Mouse (Mus musculus) forebrain, embryonic 14.5 days (tissue): ENCODE data around the gene Zbtb20. TPM values are rescaled to one million over a fixed set of nuclear protein-coding genes. Genes with fewer than 3 reads are reported as not detected.

Experiments used
- ATAC-seq: fragments of 200-750 bp; cut with Nextera tagmentation; 2 replicates; pipeline ENCODE4 v1.8.0; 2017; ENCODE audit warnings: mild to moderate bottlenecking, moderate library complexity
- DNase-seq: peaks from one replicate; pipeline ENCODE4 v3.0.0-alpha.2; 2015; ENCODE audit warnings: low spot score
- H3K27ac ChIP-seq: fragments of 300-500 bp; sonication (generic); 2 replicates; pipeline ENCODE4 v1.5.1; 2014; ENCODE audit warnings: low read depth, mild to moderate bottlenecking, control low read depth, low read length, moderate library complexity
- H3K27me3 ChIP-seq: fragments of 300-500 bp; sonication (generic); replicated peaks from 2 replicates; pipeline ENCODE4 v1.6.1; 2014; ENCODE audit warnings: low read length, control low read depth, mixed read lengths; ENCODE audit not compliant: control insufficient read depth, insufficient read depth
- H3K36me3 ChIP-seq: fragments of 300-500 bp; sonication (generic); 2 replicates; pipeline ENCODE4 v1.6.1; 2014; ENCODE audit warnings: low read length, control low read depth; ENCODE audit not compliant: control insufficient read depth, insufficient read depth
- H3K4me1 ChIP-seq: fragments of 300-500 bp; sonication (generic); 2 replicates; pipeline ENCODE4 v1.6.1; 2014; ENCODE audit warnings: antibody characterized with exemption, low read length, control low read depth; ENCODE audit not compliant: control insufficient read depth, insufficient read depth
- H3K4me2 ChIP-seq: fragments of 300-500 bp; sonication (generic); 2 replicates; pipeline ENCODE4 v1.6.1; 2014; ENCODE audit warnings: mild to moderate bottlenecking, control low read depth, low read length
- H3K4me3 ChIP-seq: fragments of 300-500 bp; sonication (generic); 2 replicates; pipeline ENCODE4 v1.5.1; 2014; ENCODE audit warnings: low read depth, low read length, control low read depth
- H3K9ac ChIP-seq: fragments of 300-500 bp; sonication (generic); 2 replicates; pipeline ENCODE4 v1.6.1; 2014; ENCODE audit warnings: mild to moderate bottlenecking, low read length, control low read depth, moderate library complexity
- H3K9me3 ChIP-seq: fragments of 300-500 bp; sonication (generic); replicated peaks from 2 replicates; pipeline ENCODE4 v1.6.1; 2016; ENCODE audit warnings: low read length, control low read depth, mixed read lengths; ENCODE audit not compliant: control insufficient read depth
- WGBS: fragments of 180-500 bp; shearing (Covaris S2); extraction: QIAGEN DNeasy Blood & Tissue Kit; methylation state at CpG from one replicate; pipeline ENCODE4 v1.1.7; 2014; 5-methylcytosine and 5-hydroxymethylcytosine counted together
- polyA plus RNA-seq: library from polyadenylated mRNA; unstranded; fragments of >200 nt; fragmentation: Nextera tagmentation; extraction: Ambion mirVana; gene quantifications from 2 replicates; pipeline ENCODE4 v1.2.1, GENCODE M21; 2014

The Zbtb20 gene
- polyA plus RNA-seq, 1 experiment from 2014 or later = 41.0 TPM

- no peak overlapping the region for H3K27ac ChIP-seq
Measured at GRCm38 (mm10) chr16:42873942-42874341, 1.7 kb upstream of the Zbtb20 start.

GRCm38 (mm10) chr16:42874456-42874855, 1.2 kb upstream of the Zbtb20 start:
- H3K36me3 ChIP-seq = no peaks in the 10 kb centered on the region
- H3K9ac ChIP-seq = peak overlapping the region; percentile 71
- peak overlapping the region; percentile 64 for H3K4me2 ChIP-seq
- H3K4me1 ChIP-seq = peaks cover 2% of the 10 kb centered on the region; the same call in 1 of the 2 replicates
- H3K27me3 ChIP-seq = no peaks in the 10 kb centered on the region
- peak; percentile 54 for DNase-seq
- no peak for ATAC-seq
- H3K4me3 ChIP-seq = peak overlapping the region; percentile 47
- H3K27ac ChIP-seq = peak overlapping the region; percentile 97
- under 1% methylated on average over 5 of the region's 5 CpGs for WGBS
- H3K9me3 ChIP-seq = no peaks in the 10 kb centered on the region

More at GRCm38 (mm10) chr16:42873942-42874341, 1.7 kb upstream of the Zbtb20 start:
- no peak for ATAC-seq
- no peaks in the 10 kb centered on the region for H3K36me3 ChIP-seq
- no peaks in the 10 kb centered on the region for H3K27me3 ChIP-seq
- no peak for DNase-seq
- peaks cover 2% of the 10 kb centered on the region; the same call in 1 of the 2 replicates for H3K4me1 ChIP-seq
- H3K4me3 ChIP-seq = no peak overlapping the region
- peak overlapping the region; percentile 64; the same call in 1 of the 2 replicates for H3K4me2 ChIP-seq
- H3K9ac ChIP-seq = no peak overlapping the region
- H3K9me3 ChIP-seq = no peaks in the 10 kb centered on the region
- 56% methylated on average over 3 of the region's 3 CpGs for WGBS

DNA sequence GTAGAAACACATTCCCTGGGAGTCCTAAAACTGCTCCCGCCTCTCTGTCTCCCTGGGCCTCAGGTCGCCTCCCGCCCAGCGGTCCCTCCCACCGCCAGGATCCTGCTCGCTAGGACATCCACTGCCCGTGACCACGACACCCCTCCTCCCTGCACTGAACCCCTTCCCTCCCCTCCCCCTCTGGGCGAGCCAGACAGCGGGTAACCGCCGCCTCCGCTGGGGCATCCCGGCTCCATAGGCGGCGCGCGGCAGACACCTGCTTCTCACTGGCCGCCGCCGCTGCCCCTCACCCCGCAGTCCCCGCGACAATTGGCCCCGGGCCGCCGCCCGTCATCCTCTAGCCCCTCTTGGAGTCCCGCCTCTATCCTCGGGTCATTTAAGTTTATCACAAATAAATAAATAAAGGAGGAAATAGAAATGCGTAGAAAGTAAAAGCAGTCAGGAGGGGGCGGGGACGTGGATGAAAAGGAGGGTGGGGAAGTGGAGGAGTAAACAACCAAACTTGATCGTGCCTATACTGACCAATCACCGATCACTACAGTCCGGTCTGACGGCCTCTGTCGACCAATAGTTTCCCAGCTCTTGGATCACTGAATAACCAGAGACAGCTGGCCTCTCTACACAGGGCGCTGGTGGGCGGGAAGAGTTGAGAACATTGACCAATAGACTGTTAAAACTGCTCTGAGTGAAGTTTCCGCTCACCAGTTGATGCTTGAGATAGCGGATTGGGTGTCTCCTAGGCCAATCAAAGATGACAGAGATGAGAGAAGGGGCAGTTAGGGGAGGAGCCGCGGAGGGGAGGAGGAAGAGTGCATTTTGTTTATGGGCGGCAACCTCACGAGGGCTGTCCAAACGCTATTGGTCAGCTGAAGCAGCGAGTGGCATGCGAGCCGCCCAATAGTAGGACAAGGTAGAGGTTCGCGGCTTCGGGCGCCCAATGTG, 500 bp upstream of the Zbtb20 start:
- peak; percentile 100 for DNase-seq
- ATAC-seq = peak; percentile 95
- WGBS = under 1% methylated on average over 52 of the region's 54 CpGs
- Histone ChIP-seq H3K9me3 (no peaks in the 10 kb centered on the region), H3K4me1 (peaks cover 5% of the 10 kb centered on the region; the same call in 1 of the 2 replicates), H3K9ac (peak overlapping the region; percentile 71), H3K4me3 (peak overlapping the region; percentile 76), H3K4me2 (peak overlapping the region; percentile 64), H3K27me3 (no peaks in the 10 kb centered on the region), H3K27ac (peak overlapping the region; percentile 98), H3K36me3 (no peaks in the 10 kb centered on the region)

- H3K4me1 ChIP-seq = peaks cover 5% of the 10 kb centered on the region; the same call in 1 of the 2 replicates
- H3K4me2 ChIP-seq = peak overlapping the region; percentile 70
- H3K9me3 ChIP-seq = no peaks in the 10 kb centered on the region
- DNase-seq (peak; percentile 87), ATAC-seq (peak; percentile 42)
- peak overlapping the region; percentile 74 for H3K9ac ChIP-seq
- WGBS = 2% methylated on average over 14 of the region's 62 CpGs
- no peaks in the 10 kb centered on the region for H3K36me3 ChIP-seq
- no peaks in the 10 kb centered on the region for H3K27me3 ChIP-seq
- peak overlapping the region; percentile 76 for H3K4me3 ChIP-seq
- peak overlapping the region; percentile 98 for H3K27ac ChIP-seq
Measured at GRCm38 (mm10) chr16:42876021-42877000, 630 bp downstream of the Zbtb20 start.

DNA sequence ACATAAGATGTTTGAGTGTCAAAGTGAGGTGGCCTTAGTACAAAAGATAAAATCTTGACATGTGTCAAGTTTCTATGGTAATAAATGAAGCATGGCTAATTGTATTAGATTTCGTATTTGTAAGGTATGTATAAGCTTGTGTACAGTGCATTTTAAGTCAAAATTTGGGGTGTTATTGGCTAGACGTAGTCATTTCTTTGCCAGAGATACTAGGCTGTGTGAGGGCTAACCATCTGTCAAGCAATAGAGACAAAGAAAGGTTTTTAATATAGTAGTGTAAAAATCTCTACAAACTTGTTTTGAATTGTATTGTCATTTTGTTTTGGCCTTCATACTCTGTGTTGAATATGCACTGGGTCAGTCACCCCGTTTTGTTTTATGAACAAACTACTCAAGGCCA, 4.4 kb downstream of the Zbtb20 start:
- no peaks in the 10 kb centered on the region for H3K9me3 ChIP-seq
- ATAC-seq (no peak), DNase-seq (peak; percentile 33)
- H3K27ac ChIP-seq = no peak overlapping the region
- 69% methylated on average over 3 of the region's 3 CpGs for WGBS
- H3K4me3 ChIP-seq = no peak overlapping the region
- no peak overlapping the region for H3K9ac ChIP-seq
- no peaks in the 10 kb centered on the region for H3K27me3 ChIP-seq
- H3K4me1 ChIP-seq = peaks cover 5% of the 10 kb centered on the region; the same call in 1 of the 2 replicates
- no peak overlapping the region for H3K4me2 ChIP-seq
- H3K36me3 ChIP-seq = no peaks in the 10 kb centered on the region

DNA sequence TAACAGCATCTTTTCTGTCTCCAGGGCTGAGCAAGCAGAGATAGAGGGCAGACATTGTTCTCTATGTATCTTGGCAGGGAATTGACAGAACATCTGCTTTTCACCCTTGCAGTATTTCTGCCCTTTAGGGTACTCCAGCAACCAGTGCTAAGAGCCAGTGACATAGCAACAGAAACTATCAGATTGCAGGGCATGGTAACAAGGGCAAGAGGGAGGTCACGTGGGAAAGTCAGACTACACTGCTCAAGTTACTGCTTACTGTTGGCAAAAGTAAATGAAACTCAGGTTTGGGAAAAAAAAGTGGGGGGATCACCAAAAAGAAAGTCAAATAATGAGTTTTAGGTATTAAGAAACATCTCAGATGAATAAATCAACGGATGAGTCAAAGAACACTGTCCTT, 9.9 kb downstream of the Zbtb20 start:
- no peak overlapping the region for H3K27ac ChIP-seq
- H3K27me3 ChIP-seq = no peaks in the 10 kb centered on the region
- DNase-seq = no peak
- H3K4me1 ChIP-seq = no peaks in the 10 kb centered on the region
- no peak overlapping the region for H3K4me3 ChIP-seq
- 77% methylated on average over 2 of the region's 2 CpGs for WGBS
- no peaks in the 10 kb centered on the region for H3K9me3 ChIP-seq
- ATAC-seq = no peak
- no peak overlapping the region for H3K4me2 ChIP-seq
- no peaks in the 10 kb centered on the region for H3K36me3 ChIP-seq
- H3K9ac ChIP-seq = no peak overlapping the region

DNA sequence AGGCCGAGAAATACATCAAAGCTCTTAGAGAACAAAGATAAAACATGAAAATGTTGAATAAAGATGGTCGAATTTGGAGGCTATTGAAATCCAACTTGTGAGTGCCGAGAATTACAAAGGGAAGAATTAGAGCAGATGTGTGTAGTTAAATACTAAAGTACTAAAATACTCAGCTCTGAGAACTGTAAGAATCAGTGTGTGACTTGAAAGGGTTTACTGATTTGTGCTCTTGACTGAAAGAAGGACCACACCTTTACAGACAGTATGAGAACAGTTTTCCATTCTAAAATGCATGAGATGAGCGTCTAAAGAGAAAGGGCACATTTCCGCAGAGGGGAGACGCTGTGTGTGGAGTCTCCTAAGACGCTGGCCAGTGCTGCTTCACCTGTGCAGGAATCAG, 10.3 kb downstream of the Zbtb20 start:
- Histone ChIP-seq H3K4me3 (no peak overlapping the region), H3K9me3 (no peaks in the 10 kb centered on the region), H3K9ac (no peak overlapping the region), H3K27me3 (no peaks in the 10 kb centered on the region), H3K27ac (no peak overlapping the region), H3K36me3 (no peaks in the 10 kb centered on the region), H3K4me1 (no peaks in the 10 kb centered on the region), H3K4me2 (no peak overlapping the region)
- ATAC-seq (no peak), DNase-seq (no peak)
- 82% methylated on average over 7 of the region's 7 CpGs for WGBS

DNA sequence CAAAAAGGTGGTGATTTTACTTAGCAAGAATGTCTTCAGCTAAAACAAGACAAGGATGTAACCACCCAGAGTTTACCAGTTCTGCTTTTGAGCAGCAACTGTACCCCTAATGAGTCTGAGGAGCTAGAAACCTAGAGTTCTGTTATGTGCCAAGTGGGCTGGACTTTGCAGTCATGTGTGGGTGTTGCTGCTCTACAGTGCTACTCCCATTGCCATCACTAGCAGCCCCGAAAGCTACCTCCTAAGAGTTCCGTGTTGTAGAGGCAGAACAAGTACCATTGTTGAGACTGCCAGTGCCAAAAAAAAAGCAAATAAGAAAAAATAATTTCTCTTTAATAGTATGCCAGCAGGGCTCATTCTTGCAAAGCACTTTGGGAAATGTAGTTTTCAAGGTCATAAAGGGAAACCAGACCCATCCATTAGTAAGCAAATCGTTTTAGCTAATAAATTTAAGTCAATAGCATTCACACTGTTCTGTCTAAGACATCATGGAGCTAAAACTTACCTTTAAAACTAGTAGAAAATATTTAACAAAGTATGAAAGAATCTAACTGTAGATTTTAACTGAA, 21.5 kb downstream of the Zbtb20 start:
- no peaks in the 10 kb centered on the region for H3K36me3 ChIP-seq
- WGBS = 87% methylated on average over 3 of the region's 3 CpGs
- no peak overlapping the region for H3K9ac ChIP-seq
- no peak overlapping the region for H3K27ac ChIP-seq
- no peak overlapping the region for H3K4me2 ChIP-seq
- H3K4me1 ChIP-seq = no peaks in the 10 kb centered on the region
- ATAC-seq (no peak), DNase-seq (no peak)
- H3K4me3 ChIP-seq = no peak overlapping the region
- no peaks in the 10 kb centered on the region for H3K9me3 ChIP-seq
- H3K27me3 ChIP-seq = no peaks in the 10 kb centered on the region
